Mouse (Mus musculus) bone marrow, adult 2 months (tissue): ENCODE measurements around the gene Dnah8.

Source experiments
- CTCF ChIP-seq: fragments of 200-500 bp; IDR thresholded peaks from 2 replicates; pipeline ENCODE4 v1.5.1; 2011; ENCODE audit warnings: low read length, control low read depth; ENCODE audit not compliant: control insufficient read depth, insufficient read depth
- POLR2A ChIP-seq: fragments of 200-500 bp; IDR thresholded peaks from 2 replicates; pipeline ENCODE4 v1.6.1; 2011; ENCODE audit warnings: low read depth, mild to moderate bottlenecking, control low read depth, low read length, borderline replicate concordance; ENCODE audit not compliant: control insufficient read depth

DNA sequence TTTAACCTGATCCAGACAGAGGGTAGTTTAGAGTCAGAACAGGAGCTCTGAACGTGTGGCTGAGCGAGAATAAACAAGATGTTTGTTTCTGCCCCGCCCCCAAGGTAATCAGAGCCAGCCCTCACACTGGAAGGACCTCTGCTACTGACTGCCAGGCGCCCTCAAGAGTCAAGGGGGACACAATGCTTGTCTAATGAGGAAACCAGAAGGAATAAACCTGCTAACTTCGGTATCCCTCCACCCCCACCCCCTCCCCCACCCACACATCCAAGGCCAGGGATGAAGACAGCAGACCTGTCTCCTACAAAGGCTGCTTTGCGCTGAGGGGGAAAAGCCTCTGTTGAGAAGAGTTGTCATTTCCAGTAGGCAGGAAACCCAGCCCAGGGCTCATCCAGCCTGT is 29.3 kb upstream of the Dnah8 start:
- TF ChIP-seq CTCF, result no peak
- TF ChIP-seq POLR2A, result no peak
